Comparison of ENCODE assay signal across 20 mouse cellular contexts in genomic region chr10:83328791-83329190, GRCm38 (mm10). TPM values are rescaled to one million over a fixed set of nuclear protein-coding genes. Genes with fewer than 3 reads are reported as not detected.
DNase-seq lines count a peak whose midpoint lies in the region; ATAC-seq and TF ChIP-seq lines count a peak whose summit lies in the region.
"Had no signal": no experiment of that assay in that cellular context is flagged by ENCODE, and none has a peak within 500 bp of the region (broad histone marks: within the 10 kb centered on the region; RNA-seq: fewer than 3 reads in every experiment).

No protein-coding gene starts in this region.

- H3K4me3 ChIP-seq in lung, embryonic 16.5 days (ENCODE audit: low read length): no peak overlapping the region
- H3K4me3 ChIP-seq in embryonic facial prominence, embryonic 12.5 days: no peak overlapping the region
- H3K4me3 ChIP-seq in embryonic facial prominence, embryonic 15.5 days (replicated peaks): no peak overlapping the region
- H3K4me3 ChIP-seq in olfactory bulb, adult 2 months (ENCODE audit: insufficient read depth, low read depth, low read length): no peak overlapping the region
- H3K4me3 ChIP-seq: gastrocnemius, adult 2 months; heart, embryonic 13.5 days; hindbrain, embryonic 12.5 days had no signal

- intact Hi-C loops in left cerebral cortex, postnatal 14 days (cut with DNase I): no loop called here
- intact Hi-C loops in heart, postnatal 14 days (cut with DNase I): no loop called here

- TF ChIP-seq POLR2A in olfactory bulb, adult 2 months (IDR thresholded peaks at IDR 0.05; ENCODE audit: insufficient read depth, low read depth, low read length): no peak

- H3K27me3 ChIP-seq in lung, embryonic 16.5 days (ENCODE audit: control insufficient read depth, insufficient read depth, low read depth, low read length): peaks cover under 1% of the 10 kb centered on the region; the same call in 1 of the 2 replicates
- H3K27me3 ChIP-seq in embryonic facial prominence, embryonic 12.5 days: peaks cover 12% of the 10 kb centered on the region; the same call in 1 of the 2 replicates
- 0 out of 2 replicates have a peak, but pooled peaks cover 2% of the 10 kb centered on the region for H3K27me3 ChIP-seq in embryonic facial prominence, embryonic 15.5 days

- TF ChIP-seq CTCF in olfactory bulb, adult 2 months (IDR thresholded peaks at IDR 0.05; ENCODE audit: insufficient read depth, low read depth, low read length): no peak

- H3K36me3 ChIP-seq in lung, embryonic 16.5 days (ENCODE audit: control insufficient read depth, insufficient read depth, low read length): no peaks in the 10 kb centered on the region
- H3K36me3 ChIP-seq in embryonic facial prominence, embryonic 12.5 days: no peaks in the 10 kb centered on the region
- H3K36me3 ChIP-seq in embryonic facial prominence, embryonic 15.5 days: no peaks in the 10 kb centered on the region
- H3K36me3 ChIP-seq: G1E; heart, embryonic 13.5 days; hindbrain, embryonic 12.5 days had no signal

- H3K4me2 ChIP-seq in lung, embryonic 16.5 days (ENCODE audit: low read depth, low read length): no peak overlapping the region
- H3K4me2 ChIP-seq in embryonic facial prominence, embryonic 12.5 days (replicated peaks): no peak overlapping the region
- no peak overlapping the region for H3K4me2 ChIP-seq in embryonic facial prominence, embryonic 15.5 days (replicated peaks)
- H3K4me2 ChIP-seq: heart, embryonic 13.5 days; hindbrain, embryonic 12.5 days had no signal

- no peaks in the 10 kb centered on the region for H3K9me3 ChIP-seq in lung, embryonic 16.5 days (ENCODE audit: control insufficient read depth, low read length)
- H3K9me3 ChIP-seq in embryonic facial prominence, embryonic 12.5 days: no peaks in the 10 kb centered on the region
- no peaks in the 10 kb centered on the region for H3K9me3 ChIP-seq in embryonic facial prominence, embryonic 15.5 days (replicated peaks)
- H3K9me3 ChIP-seq: G1E; heart, embryonic 13.5 days; hindbrain, embryonic 12.5 days had no signal

- H3K4me1 ChIP-seq in lung, embryonic 16.5 days (replicated peaks; ENCODE audit: control insufficient read depth, insufficient read depth, low read length): no peaks in the 10 kb centered on the region; the same call in 1 of the 2 replicates
- H3K4me1 ChIP-seq in embryonic facial prominence, embryonic 12.5 days: peaks cover 7% of the 10 kb centered on the region; the same call in 1 of the 2 replicates
- peaks cover 5% of the 10 kb centered on the region for H3K4me1 ChIP-seq in embryonic facial prominence, embryonic 15.5 days
- peaks cover 9% of the 10 kb centered on the region; the same call in 1 of the 2 replicates for H3K4me1 ChIP-seq in olfactory bulb, adult 2 months (ENCODE audit: control insufficient read depth, insufficient read depth, low read length)
- H3K4me1 ChIP-seq: heart, embryonic 13.5 days; hindbrain, embryonic 12.5 days had no signal

- 62% methylated on average over 5 of the region's 5 CpGs for WGBS in lung, embryonic 16.5 days
- WGBS in embryonic facial prominence, embryonic 12.5 days: 47% methylated on average over 5 of the region's 5 CpGs
- 53% methylated on average over 5 of the region's 5 CpGs for WGBS in embryonic facial prominence, embryonic 15.5 days
- 52% methylated on average over 5 of the region's 5 CpGs for WGBS in olfactory bulb, adult 2 months

- peak; percentile 77 for ATAC-seq in lung, embryonic 16.5 days (ENCODE audit: low read depth)
- ATAC-seq in embryonic facial prominence, embryonic 12.5 days (ENCODE audit: insufficient number of reproducible peaks, insufficient read depth, low FRiP score, low TSS enrichment): no peak
- no peak for ATAC-seq in embryonic facial prominence, embryonic 15.5 days (ENCODE audit: insufficient number of reproducible peaks, low FRiP score, low TSS enrichment, low read depth)
- ATAC-seq: forebrain, embryonic 14.5 days; hindbrain, embryonic 16.5 days; inflammation-experienced regulatory T-cells, adult 6 months had no signal

- no peak for DNase-seq in lung, postnatal 14 days
- no peak for DNase-seq in left cerebral cortex, postnatal 14 days (ENCODE audit: low spot score in 2 of 2)
- DNase-seq in heart, postnatal 14 days: no peak
- DNase-seq: adrenal gland, postnatal 10 days; cerebellum, adult 11-12 months; cerebellum, adult 9-10 months; gastrocnemius, adult 2 months; gastrocnemius, postnatal 25 days; heart, postnatal 4 days had no signal

- no peak overlapping the region for H3K9ac ChIP-seq in lung, embryonic 16.5 days (ENCODE audit: low read length)
- no peak overlapping the region for H3K9ac ChIP-seq in embryonic facial prominence, embryonic 12.5 days
- no peak overlapping the region for H3K9ac ChIP-seq in embryonic facial prominence, embryonic 15.5 days
- H3K9ac ChIP-seq: heart, embryonic 13.5 days; hindbrain, embryonic 12.5 days had no signal

- no peak overlapping the region for H3K27ac ChIP-seq in lung, embryonic 16.5 days (ENCODE audit: low read length)
- H3K27ac ChIP-seq in embryonic facial prominence, embryonic 12.5 days: 0 out of 2 replicates have a peak overlapping the region, but pooled peaks have one; percentile 60
- H3K27ac ChIP-seq in embryonic facial prominence, embryonic 15.5 days (replicated peaks): 0 out of 2 replicates have a peak overlapping the region, but pooled peaks have one; percentile 24
- 0 out of 2 replicates have a peak overlapping the region, but pooled peaks have one; percentile 21 for H3K27ac ChIP-seq in olfactory bulb, adult 2 months (ENCODE audit: insufficient read depth, low read depth, low read length)
- H3K27ac ChIP-seq: gastrocnemius, adult 2 months; heart, embryonic 13.5 days; hindbrain, embryonic 12.5 days had no signal

RNA-seq across cellular contexts. Expression of gene Slc41a2, which starts 8.9 kb away (rescaled TPM):
- polyA plus RNA-seq in lung, embryonic 16.5 days (2015; fragmentation: Nextera tagmentation; extraction: Ambion mirVana): 0.95 and 1.2 TPM in 2 replicates
- 1.3 and 1.6 TPM in 2 replicates for polyA plus RNA-seq in embryonic facial prominence, embryonic 12.5 days (2016; fragmentation: Nextera tagmentation; extraction: Ambion mirVana)
- polyA plus RNA-seq in embryonic facial prominence, embryonic 15.5 days (2015; fragmentation: Nextera tagmentation; extraction: Ambion mirVana): 2.3 and 2.5 TPM in 2 replicates
- not detected in 2 replicates for polyA plus RNA-seq in olfactory bulb, adult 2 months (2012; ENCODE audit: insufficient read depth, insufficient read length, low replicate concordance, missing spikeins)
- 10 to 100 TPM; 30.8 to 35.6 TPM for total RNA-seq in left cerebral cortex, postnatal 14 days (2021)
- 1 to 10 TPM in 1 of 2 experiments, under 1 TPM in 1; 0.84 to 1.5 TPM for total RNA-seq in heart, postnatal 14 days (2021)
- total RNA-seq: granulocyte monocyte progenitor cell, adult 5-6 weeks had no signal
- polyA plus RNA-seq: G1E had no signal

RNA-seq across cellular contexts. Expression of gene D10Wsu102e, which starts 31.2 kb away (rescaled TPM):
- 0.58 TPM in 2 replicates for polyA plus RNA-seq in lung, embryonic 16.5 days (2015; fragmentation: Nextera tagmentation; extraction: Ambion mirVana)
- polyA plus RNA-seq in embryonic facial prominence, embryonic 12.5 days (2016; fragmentation: Nextera tagmentation; extraction: Ambion mirVana): 0.92 and 0.96 TPM in 2 replicates
- polyA plus RNA-seq in embryonic facial prominence, embryonic 15.5 days (2015; fragmentation: Nextera tagmentation; extraction: Ambion mirVana): 0.61 and 0.63 TPM in 2 replicates
- 2.4 TPM in 1 of 2 replicates, not detected in the other for polyA plus RNA-seq in olfactory bulb, adult 2 months (2012; ENCODE audit: insufficient read depth, insufficient read length, low replicate concordance, missing spikeins)
- total RNA-seq in left cerebral cortex, postnatal 14 days (2021): 1 to 10 TPM; 2.5 to 2.9 TPM
- under 1 TPM; 0.66 to 0.67 TPM for total RNA-seq in heart, postnatal 14 days (2021)
